Mouse (Mus musculus) macrophage (primary cell): Measurements from ENCODE around the gene Mettl1. TPM values are rescaled to one million over a fixed set of nuclear protein-coding genes. Genes with fewer than 3 reads are reported as not detected.

Experiments used
- H3K27ac ChIP-seq: fragments of 350-480 bp; formaldehyde crosslinking; 2 replicates; pipeline ENCODE4 v1.9.0; 2021
- H3K36me3 ChIP-seq: fragments of 350-480 bp; formaldehyde crosslinking; 2 replicates; pipeline ENCODE4 v1.9.0; 2021; ENCODE audit errors: inconsistent target
- H3K4me3 ChIP-seq: fragments of 350-480 bp; formaldehyde crosslinking; 2 replicates; pipeline ENCODE4 v1.9.0; 2021; ENCODE audit errors: inconsistent target
- H3K79me2 ChIP-seq: fragments of 350-480 bp; formaldehyde crosslinking; 2 replicates; pipeline ENCODE4 v1.9.0; 2021; ENCODE audit errors: inconsistent target
- WGBS: methylation state at CpG from one replicate; pipeline ENCODE4 v1.1.7; 2026; ENCODE audit warnings: inconsistent platforms; ENCODE audit not compliant: missing documents; 5-methylcytosine and 5-hydroxymethylcytosine counted together
- polyA plus RNA-seq: library from polyadenylated mRNA; stranded (reverse); fragments of 250-400 nt; gene quantifications from 3 replicates; pipeline ENCODE4 v1.2.4, GENCODE M21; 2018; ENCODE audit warnings: inconsistent platforms

The Mettl1 gene
- polyA plus RNA-seq, 1 experiment from 2014 or later: 4.6 TPM

DNA sequence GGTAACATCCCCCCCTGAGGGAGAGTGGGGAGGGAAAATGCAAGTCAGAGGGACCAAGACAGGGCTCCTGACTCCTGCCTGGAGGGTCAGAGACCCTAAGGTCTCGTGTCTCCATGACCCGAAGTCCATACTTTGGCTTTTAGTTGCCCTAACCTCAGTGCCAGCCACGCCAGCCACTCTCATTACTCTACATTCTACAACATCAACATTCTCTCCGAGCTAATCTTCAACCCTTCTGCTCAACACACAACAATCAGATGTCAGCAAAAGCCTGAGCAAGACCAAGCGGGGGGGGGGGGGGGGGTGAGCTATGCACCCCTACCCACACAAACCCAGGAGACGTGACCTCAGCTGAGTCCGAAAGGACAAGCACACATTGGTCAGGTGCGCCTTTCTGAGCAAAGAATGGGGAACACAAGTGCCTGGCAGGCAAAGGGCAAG is 7.9 kb upstream of the Mettl1 start:
- Histone ChIP-seq H3K36me3 (peaks cover 4% of the 10 kb centered on the region; the same call in 1 of the 2 replicates), H3K79me2 (peaks cover 6% of the 10 kb centered on the region; the same call in 1 of the 2 replicates), H3K27ac (no peak overlapping the region), H3K4me3 (no peak overlapping the region)
- WGBS: 94% methylated on average over 6 of the region's 8 CpGs

DNA sequence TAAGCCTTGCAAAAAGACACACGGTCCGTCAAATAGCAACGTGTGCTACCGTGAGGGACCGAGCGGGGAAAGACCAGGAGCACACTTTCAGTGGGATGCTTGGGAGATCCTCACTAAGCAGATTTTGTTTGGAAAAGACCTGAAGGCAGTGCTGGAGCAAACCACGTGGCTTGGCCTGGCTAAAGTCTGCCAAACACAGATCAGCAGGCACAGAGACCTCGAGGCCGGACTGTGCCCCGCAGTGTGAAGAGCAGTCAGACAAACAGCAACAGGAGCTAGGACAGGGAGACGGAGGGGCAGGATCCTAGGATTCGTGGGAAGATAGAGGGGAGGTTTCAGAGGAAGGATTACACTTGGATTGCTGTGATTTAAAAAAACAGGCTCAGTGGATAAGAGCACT is 4.9 kb upstream of the Mettl1 start:
- Histone ChIP-seq H3K4me3 (no peak overlapping the region), H3K36me3 (no peaks in the 10 kb centered on the region), H3K79me2 (no peaks in the 10 kb centered on the region), H3K27ac (no peak overlapping the region)
- WGBS: 84% methylated on average over 11 of the region's 12 CpGs

DNA sequence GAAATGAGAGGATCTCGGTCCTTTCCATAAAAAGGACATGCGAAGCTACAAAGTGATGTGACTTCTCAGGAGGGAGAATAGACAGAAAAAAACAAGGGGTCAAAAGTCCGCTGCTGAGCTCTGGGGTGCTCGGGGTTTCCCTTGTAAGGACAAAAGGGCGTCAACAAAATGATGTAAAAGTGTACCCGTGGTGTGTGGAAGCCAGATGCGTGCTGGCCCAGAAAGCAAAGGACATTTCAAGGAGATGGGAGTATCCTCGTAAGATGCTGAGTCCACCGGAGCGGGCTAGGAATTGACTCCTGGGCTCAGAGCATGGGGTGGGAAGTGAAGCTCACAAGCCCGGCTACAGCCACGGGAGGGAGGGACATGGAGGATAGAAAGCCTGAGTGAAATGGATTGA is 3.6 kb upstream of the Mettl1 start:
- no peak overlapping the region for H3K27ac ChIP-seq
- no peak overlapping the region for H3K4me3 ChIP-seq
- 85% methylated on average over 11 of the region's 12 CpGs for WGBS
- no peaks in the 10 kb centered on the region for H3K79me2 ChIP-seq
- no peaks in the 10 kb centered on the region for H3K36me3 ChIP-seq

DNA sequence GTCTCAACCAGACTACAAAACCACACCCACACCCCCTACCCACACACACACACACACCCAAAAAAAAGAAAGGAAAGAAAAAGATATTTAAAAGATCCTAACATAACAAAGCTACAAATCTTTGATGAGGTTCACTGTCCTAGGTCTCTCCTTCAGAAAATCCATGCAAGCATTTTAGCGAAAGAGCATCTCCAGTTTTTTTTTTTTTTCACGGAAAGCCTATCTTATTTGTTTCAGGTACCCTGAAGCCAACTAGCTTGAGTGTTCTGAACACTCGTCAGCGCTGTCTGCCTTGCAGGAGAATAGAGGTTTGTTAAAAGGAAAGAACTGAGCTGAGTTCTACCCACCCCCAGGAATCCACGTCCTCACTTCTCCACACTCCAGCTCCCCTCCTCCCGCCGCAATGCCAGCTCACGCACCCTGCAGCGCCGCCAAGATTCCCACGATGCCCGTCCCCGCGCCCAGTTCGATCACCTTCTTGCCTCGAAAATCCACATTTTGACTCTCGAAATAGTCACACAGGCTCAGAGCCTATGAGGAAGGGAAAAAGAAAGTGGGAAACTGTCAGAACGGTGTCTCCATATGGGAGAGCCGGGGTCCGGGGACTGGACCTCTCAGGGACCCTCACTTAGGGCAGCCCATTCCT is 522 bp upstream of the Mettl1 start:
- Histone ChIP-seq H3K4me3 (peak overlapping the region; percentile 65), H3K36me3 (no peaks in the 10 kb centered on the region), H3K27ac (no peak overlapping the region), H3K79me2 (no peaks in the 10 kb centered on the region)
- WGBS: 9% methylated on average over 20 of the region's 20 CpGs

DNA sequence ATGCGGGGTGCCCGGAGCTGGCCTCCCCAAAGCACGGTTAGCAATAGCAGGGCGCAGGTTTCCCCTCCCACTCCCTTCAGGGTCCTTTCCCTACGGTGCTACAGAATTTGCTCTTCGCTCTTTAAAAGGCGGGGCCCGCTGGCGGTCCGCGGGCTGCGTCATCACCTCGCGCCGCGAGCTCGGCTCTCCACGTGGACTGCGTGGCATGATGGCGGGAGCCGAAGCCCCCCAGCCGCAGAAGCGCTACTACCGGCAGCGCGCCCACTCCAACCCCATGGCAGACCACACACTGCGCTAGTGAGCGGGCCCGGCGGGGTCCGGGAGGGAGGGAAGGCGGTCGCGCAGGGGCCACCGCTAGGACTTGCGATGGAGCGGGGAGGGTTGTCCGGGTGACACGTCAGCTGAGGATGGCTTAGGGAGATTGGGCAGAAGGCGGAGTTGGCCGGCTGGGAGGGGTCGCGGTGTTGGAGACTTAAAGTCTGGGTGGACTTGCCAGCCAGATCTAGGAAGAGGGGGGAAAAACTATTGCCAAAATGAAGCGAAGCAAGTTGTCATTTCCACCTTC is 642 bp downstream of the Mettl1 start:
- Histone ChIP-seq H3K4me3 (peak overlapping the region; percentile 65), H3K79me2 (no peaks in the 10 kb centered on the region), H3K27ac (peak overlapping the region; percentile 32; the same call in 1 of the 2 replicates), H3K36me3 (no peaks in the 10 kb centered on the region)
- WGBS: 1% methylated on average over 44 of the region's 44 CpGs

DNA sequence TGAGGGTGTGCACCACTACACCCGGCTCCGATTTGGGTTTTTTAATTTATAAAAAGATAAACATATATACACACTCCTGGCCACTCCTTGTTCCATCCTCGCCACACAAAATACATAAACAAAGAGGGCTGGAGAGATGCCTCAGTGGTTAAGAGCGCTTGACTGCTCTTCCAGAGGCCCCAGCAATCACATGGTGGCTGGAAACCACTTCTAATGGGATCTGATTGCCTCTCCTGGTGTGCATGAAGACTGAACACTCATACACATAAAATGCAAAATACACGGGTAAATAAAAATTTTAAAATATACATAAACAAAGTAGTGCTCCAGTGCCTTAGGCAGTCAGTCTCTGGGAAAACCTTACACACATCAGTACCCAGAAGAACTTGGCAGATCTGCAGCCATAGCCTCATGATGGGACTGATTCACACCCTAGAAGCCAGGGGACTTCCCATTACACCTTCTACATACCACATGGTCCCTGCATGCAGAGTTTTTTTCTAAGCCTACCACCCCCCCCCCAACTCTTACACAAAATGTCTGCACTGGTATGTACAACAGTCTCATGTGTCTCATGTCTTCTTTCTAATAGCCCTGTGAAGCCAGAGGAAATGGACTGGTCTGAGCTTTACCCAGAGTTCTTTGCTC is 1.4 kb downstream of the Mettl1 start:
- H3K27ac ChIP-seq: peak overlapping the region; percentile 32; the same call in 1 of the 2 replicates

DNA sequence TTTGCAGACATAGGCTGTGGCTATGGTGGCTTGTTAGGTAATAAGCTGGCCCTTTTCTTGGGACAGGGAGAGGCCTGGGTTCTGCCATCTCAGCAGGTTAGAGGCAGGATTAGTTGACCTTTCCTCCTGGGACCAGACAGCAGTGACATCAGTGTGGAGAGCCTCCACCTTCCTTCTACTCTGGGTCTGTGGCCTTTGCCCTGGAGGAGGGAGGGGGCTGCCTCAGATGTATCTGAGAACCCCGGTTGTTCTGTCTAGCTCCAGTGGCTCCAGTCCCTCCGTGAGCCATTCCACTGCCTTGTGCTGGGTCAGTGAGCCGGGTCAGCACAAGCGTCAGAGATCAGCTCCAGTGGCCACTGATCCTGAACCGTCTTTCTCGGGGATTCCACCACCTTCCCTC is 2.0 kb downstream of the Mettl1 start:
- Histone ChIP-seq H3K79me2 (no peaks in the 10 kb centered on the region), H3K27ac (no peak overlapping the region), H3K4me3 (no peak overlapping the region), H3K36me3 (no peaks in the 10 kb centered on the region)
- WGBS: 98% methylated on average over 6 of the region's 6 CpGs

More for the DNA sequence above, 1.4 kb downstream of the Mettl1 start:
- 20% methylated on average over 5 of the region's 5 CpGs for WGBS
- Histone ChIP-seq H3K4me3 (peak overlapping the region; percentile 65), H3K79me2 (no peaks in the 10 kb centered on the region), H3K36me3 (no peaks in the 10 kb centered on the region)

DNA sequence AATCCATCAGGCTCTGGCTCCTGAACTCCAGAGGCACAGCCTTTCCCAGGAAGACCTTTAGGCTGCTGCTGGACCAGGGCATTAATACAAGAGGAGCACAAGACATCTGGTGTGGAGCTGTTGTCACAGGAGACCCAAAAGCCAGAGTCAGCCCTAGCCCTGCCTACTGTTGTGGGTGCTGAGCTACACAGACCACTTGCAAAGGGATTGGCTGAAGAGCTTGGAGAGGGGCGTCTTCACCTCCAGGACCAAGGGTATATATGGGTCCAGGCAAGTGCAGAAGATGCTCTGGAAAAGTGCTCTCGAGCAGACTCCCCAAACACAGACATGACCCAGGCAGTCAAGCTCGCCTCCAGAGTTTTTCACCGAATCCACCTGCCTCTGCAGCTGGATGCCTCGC is 6.7 kb downstream of the Mettl1 start, which contains the start of gene Cyp27b1:
Gene Cyp27b1, plus strand, starts transcription at position 297 of the 400 bp plus-strand sequence.
- H3K36me3 ChIP-seq: no peaks in the 10 kb centered on the region
- 58% methylated on average over 5 of the region's 5 CpGs for WGBS
- H3K79me2 ChIP-seq: no peaks in the 10 kb centered on the region
- H3K4me3 ChIP-seq: no peak within 1 kb of the TSS
- no peak within 1 kb of the TSS for H3K27ac ChIP-seq

DNA sequence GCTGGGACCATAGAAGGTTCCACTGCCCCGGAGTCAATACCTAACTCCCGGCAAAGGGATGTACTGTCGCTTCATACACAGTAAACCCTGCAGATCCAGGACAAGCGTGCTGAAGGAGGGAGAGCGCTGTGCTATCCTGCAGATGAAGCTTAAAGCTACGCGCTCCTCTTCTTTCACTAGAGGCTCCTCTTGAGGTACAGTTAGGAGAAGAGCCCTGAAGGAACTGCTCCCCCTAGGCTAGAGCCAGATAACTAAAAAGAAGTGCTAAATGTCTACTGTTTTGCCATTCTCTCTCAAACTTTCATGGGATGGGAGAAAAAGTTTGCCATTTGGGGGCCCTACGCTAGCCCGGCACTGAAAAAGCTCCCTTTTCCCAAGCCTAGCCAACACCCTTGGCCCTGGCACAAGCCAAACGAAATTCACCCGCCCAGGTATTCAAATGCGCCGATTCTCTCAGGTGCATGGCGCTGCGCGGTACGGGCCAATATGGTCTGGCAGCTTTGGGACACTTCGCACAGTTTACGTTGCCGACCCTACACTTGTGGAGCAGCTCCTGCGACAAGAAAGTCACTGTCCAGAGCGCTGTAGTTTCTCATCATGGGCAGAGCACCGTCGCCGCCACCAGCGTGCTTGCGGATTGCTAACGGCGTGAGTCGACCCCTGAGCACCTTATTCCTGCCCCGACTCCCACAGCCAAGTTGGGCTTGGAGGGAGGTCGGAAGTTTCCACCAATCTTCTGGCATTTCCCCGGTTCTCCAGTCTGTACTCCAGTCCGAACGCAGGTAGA is 7.6 kb downstream of the Mettl1 start:
- no peaks in the 10 kb centered on the region for H3K79me2 ChIP-seq
- no peak overlapping the region for H3K4me3 ChIP-seq
- H3K27ac ChIP-seq: no peak overlapping the region
- H3K36me3 ChIP-seq: no peaks in the 10 kb centered on the region
- 13% methylated on average over 35 of the region's 35 CpGs for WGBS

DNA sequence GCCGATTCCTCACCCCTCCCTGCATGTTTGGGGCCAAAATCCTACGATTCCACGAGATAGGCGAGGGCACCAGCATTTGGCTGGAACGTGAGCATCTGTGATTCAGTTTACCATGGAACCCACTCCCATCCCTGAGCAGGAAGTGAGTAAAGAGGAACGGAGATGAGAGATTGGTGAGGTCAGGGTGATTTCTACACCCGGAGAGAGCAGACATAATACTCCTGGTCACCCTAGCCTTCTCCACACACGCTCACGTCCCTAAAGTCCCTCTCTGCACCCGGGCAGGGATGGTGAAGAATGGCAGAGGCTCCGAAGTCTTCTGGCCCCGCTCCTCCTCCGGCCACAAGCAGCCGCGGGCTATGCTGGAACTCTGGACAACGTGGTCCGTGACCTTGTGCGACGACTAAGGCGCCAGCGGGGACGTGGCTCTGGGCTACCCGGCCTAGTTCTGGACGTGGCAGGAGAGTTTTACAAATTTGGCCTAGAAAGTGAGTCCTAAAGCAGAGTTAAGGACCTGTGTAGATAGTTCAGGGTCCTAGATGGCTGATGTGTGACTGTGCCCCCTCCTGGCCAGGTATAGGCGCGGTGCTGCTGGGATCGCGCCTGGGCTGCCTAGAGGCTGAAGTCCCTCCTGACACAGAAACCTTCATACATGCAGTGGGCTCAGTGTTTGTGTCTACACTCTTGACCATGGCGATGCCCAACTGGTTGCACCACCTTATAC is 8.3 kb downstream of the Mettl1 start:
- no peak overlapping the region for H3K4me3 ChIP-seq
- H3K27ac ChIP-seq: no peak overlapping the region
- no peaks in the 10 kb centered on the region for H3K79me2 ChIP-seq
- no peaks in the 10 kb centered on the region for H3K36me3 ChIP-seq
- 4% methylated on average over 29 of the region's 29 CpGs for WGBS

DNA sequence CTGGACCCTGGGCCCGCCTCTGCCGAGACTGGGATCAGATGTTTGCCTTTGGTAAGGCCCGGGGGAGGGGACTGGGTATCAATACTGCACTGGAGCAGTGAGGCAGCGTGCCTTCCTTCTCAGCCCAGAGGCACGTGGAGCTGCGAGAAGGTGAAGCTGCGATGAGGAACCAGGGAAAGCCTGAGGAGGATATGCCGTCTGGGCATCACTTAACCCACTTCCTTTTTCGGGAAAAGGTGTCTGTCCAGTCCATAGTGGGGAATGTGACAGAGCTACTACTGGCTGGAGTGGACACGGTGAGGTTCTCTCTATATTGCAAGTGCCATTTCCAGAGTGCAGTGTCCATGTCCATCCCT is 8.9 kb downstream of the Mettl1 start:
- H3K36me3 ChIP-seq: no peaks in the 10 kb centered on the region
- no peak overlapping the region for H3K27ac ChIP-seq
- WGBS: 5% methylated on average over 10 of the region's 10 CpGs
- H3K79me2 ChIP-seq: no peaks in the 10 kb centered on the region
- H3K4me3 ChIP-seq: no peak overlapping the region

DNA sequence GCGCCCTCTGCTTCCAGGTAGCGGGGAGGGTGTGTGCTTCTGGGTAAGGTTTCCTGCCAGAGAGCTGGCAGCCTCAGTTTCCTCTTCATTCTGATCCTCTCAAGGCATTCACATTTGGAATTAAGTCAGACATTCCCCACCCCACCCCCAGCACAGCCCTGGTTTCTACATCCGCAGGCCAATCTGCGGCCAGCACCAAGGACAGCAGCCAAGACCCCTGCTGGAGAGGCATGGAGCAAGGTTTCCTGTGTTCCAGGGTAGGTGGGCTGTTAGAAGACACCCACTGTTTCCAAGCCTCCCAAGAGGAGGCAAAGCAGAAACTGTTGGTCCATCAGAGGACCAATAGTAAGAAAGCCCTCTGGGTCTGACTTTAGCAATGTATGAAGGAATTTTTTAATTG is 13.4 kb downstream of the Mettl1 start:
- no peaks in the 10 kb centered on the region for H3K79me2 ChIP-seq
- 97% methylated on average over 4 of the region's 4 CpGs for WGBS
- no peak overlapping the region for H3K4me3 ChIP-seq
- H3K36me3 ChIP-seq: no peaks in the 10 kb centered on the region
- no peak overlapping the region for H3K27ac ChIP-seq

DNA sequence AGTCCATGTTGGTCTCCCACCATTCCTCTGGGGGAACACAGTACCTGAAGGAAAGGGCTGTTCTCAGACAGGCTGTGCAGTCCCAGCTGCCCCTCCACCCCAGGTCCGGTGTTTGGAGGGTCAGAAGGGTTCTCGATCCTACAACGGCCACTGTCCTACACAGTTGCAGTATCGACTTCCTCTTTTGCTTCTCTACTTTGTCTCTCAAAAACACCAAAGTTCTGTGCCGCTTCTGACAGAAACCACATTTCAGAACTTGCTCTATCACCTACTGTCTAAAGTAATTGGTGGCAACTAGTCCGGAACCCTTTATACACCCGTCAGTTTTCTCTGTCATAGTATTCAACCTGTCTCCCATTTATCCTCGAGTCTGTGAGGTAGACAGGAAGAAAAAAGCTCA is 14.2 kb downstream of the Mettl1 start:
- H3K36me3 ChIP-seq: no peaks in the 10 kb centered on the region
- WGBS: 14% methylated on average over 8 of the region's 8 CpGs
- H3K27ac ChIP-seq: no peak overlapping the region
- no peaks in the 10 kb centered on the region for H3K79me2 ChIP-seq
- no peak overlapping the region for H3K4me3 ChIP-seq

DNA sequence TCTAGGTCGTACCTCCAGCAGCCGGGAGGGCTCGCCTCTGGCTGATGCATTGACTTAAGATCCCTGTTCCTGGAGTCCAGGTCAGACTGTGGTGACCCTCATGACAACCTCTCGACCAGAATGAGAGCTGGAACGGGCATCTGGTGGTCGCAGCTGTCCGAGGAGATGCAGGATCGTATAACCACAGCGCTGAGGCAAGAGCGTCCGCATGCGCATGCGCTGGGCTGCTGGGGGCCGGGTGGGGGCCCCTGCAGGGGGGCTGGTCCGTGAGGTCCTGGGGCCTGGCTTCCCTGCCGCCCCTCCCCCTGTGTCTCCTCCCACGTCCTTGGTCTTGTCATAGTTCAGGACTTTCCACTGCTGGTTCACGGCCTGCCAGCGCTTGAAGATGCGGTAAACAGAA is 15.3 kb downstream of the Mettl1 start:
- H3K36me3 ChIP-seq: no peaks in the 10 kb centered on the region
- no peaks in the 10 kb centered on the region for H3K79me2 ChIP-seq
- 88% methylated on average over 15 of the region's 20 CpGs for WGBS
- no peak overlapping the region for H3K27ac ChIP-seq
- H3K4me3 ChIP-seq: no peak overlapping the region
